Mouse (Mus musculus) layer of hippocampus, adult 8-10 months (tissue): ENCODE results near the gene Gm28308. TPM values are rescaled to one million over a fixed set of nuclear protein-coding genes. Genes with fewer than 3 reads are reported as not detected.

Source experiments
- DNase-seq, 2 experiments: peaks; one replicate each; pipeline ENCODE4 v3.0.0; 2022; ENCODE audit warnings: low spot score in 2 of 2
- total RNA-seq, 4 experiments: library from RNA; stranded (reverse); gene quantifications; 2 replicates each; pipeline ENCODE4 v1.2.4; 2022

Gm28308 gene
- total RNA-seq, 4 experiments from 2014 or later: not detected

- DNase-seq: no peak
These were observed 7.2 kb downstream of the Gm28308 start for GRCm38 (mm10) chr6:52205638-52206621.

- DNase-seq: no peak
These were observed 7.9 kb downstream of the Gm28308 start for GRCm38 (mm10) chr6:52205221-52205620.

GRCm38 (mm10) chr6:52204050-52204752 is 8.9 kb downstream of the Gm28308 start, which contains the start of gene Hoxa5:
TSS of gene Hoxa5 (minus strand) at chr6:52204587.
- DNase-seq: no peak

- no peak for DNase-seq
These were observed 9.6 kb downstream of the Gm28308 start for GRCm38 (mm10) chr6:52203371-52204049.

- no peak for DNase-seq
These were observed 10.1 kb downstream of the Gm28308 start for GRCm38 (mm10) chr6:52203121-52203370.

- DNase-seq: no peak
These were observed 10.6 kb downstream of the Gm28308 start for GRCm38 (mm10) chr6:52202362-52203120.

- DNase-seq: no peak
These were observed 11.9 kb downstream of the Gm28308 start for GRCm38 (mm10) chr6:52201269-52201668.

- DNase-seq: no peak
These were observed 12.3 kb downstream of the Gm28308 start for GRCm38 (mm10) chr6:52200751-52201250.

GRCm38 (mm10) chr6:52200073-52200750 is 12.9 kb downstream of the Gm28308 start:
- DNase-seq: no peak

- DNase-seq: no peak
These were observed 15.9 kb downstream of the Gm28308 start for GRCm38 (mm10) chr6:52197271-52197670.

GRCm38 (mm10) chr6:52196811-52197210 is 16.3 kb downstream of the Gm28308 start:
- DNase-seq: no peak

GRCm38 (mm10) chr6:52194690-52195089 is 18.4 kb downstream of the Gm28308 start:
- no peak for DNase-seq

- no peak for DNase-seq
These were observed 21.1 kb downstream of the Gm28308 start for GRCm38 (mm10) chr6:52191860-52192550.

GRCm38 (mm10) chr6:52190906-52191810 is 22.0 kb downstream of the Gm28308 start, which contains the start of gene Hoxa4:
TSS of gene Hoxa4 (minus strand) at chr6:52191753.
- no peak for DNase-seq

- DNase-seq: no peak
These were observed 22.7 kb downstream of the Gm28308 start for GRCm38 (mm10) chr6:52190410-52190809.

GRCm38 (mm10) chr6:52189909-52190308 is 23.2 kb downstream of the Gm28308 start:
- DNase-seq: no peak

GRCm38 (mm10) chr6:52189172-52189591 is 24.0 kb downstream of the Gm28308 start:
- no peak for DNase-seq

- no peak for DNase-seq
These were observed 26.6 kb downstream of the Gm28308 start for GRCm38 (mm10) chr6:52186500-52186899.

GRCm38 (mm10) chr6:52185834-52186233 is 27.3 kb downstream of the Gm28308 start:
- no peak for DNase-seq
